Mouse (Mus musculus): ENCODE measurements at regions not wholly inside any gene's neighbourhood (a gene's known extent, or its start where the extent isn't known, plus 50 kb on each side); places are given as distances from the start of the nearest gene placed in this dataset.

- TF ChIP-seq EP300 (optimal IDR thresholded peaks at IDR 0.05) (no peak), CTCF (IDR thresholded peaks at IDR 0.05; ENCODE audit: low read depth) (no peak)
Measured at GRCm38 (mm10) chr1:76897431-76897830, 617.5 kb downstream of the Epha4 start.

Data from stomach, postnatal 0 days (tissue).